Mouse (Mus musculus): Measurements from ENCODE around the gene Dot1l. TPM values are rescaled to one million over a fixed set of nuclear protein-coding genes. Genes with fewer than 3 reads are reported as not detected.

The Dot1l gene
- polyA plus RNA-seq, 1 experiment from 2014 or later, result 13.6 TPM

DNA sequence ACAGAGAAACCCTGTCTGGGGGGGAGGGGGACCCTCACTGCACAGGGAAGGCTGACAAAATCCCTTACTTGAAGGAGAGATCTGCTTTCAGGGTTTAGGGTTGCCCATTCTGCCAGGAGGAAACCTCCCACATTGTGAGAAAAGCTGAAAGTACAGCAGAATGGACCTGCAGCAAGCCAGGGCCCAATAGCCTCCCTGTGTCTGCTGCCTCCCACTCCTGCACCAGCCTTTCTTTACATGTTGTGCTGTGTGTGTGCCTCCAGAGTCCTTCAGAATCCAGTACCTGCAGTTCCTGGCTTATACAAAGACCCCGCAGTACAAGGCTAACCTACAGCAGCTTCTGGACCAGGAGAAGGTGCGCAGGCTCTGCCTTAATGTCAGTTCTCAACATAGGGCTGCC lies 29.3 kb downstream of the Dot1l start:
- no peak overlapping the region for H3K27ac ChIP-seq (ENCODE audit: low read depth, low read length)
- peaks cover 99% of the 10 kb centered on the region for H3K36me3 ChIP-seq (ENCODE audit: control insufficient read depth, insufficient read depth, low read length)
- DNase-seq (ENCODE audit: low spot score), result no peak
- H3K4me1 ChIP-seq (ENCODE audit: control insufficient read depth, insufficient read depth, low read length), result no peaks in the 10 kb centered on the region
- no peak overlapping the region for H3K9ac ChIP-seq (ENCODE audit: low read length)
- H3K9me3 ChIP-seq (replicated peaks; ENCODE audit: control insufficient read depth, low read length), result no peaks in the 10 kb centered on the region
- H3K27me3 ChIP-seq (replicated peaks; ENCODE audit: control insufficient read depth, insufficient read depth, low read length), result no peaks in the 10 kb centered on the region
- 95% methylated on average over 2 of the region's 2 CpGs for WGBS
- no peak overlapping the region for H3K4me3 ChIP-seq (ENCODE audit: low read depth, low read length)
- no peak for ATAC-seq
- no peak overlapping the region for H3K4me2 ChIP-seq (ENCODE audit: low read length)

DNA sequence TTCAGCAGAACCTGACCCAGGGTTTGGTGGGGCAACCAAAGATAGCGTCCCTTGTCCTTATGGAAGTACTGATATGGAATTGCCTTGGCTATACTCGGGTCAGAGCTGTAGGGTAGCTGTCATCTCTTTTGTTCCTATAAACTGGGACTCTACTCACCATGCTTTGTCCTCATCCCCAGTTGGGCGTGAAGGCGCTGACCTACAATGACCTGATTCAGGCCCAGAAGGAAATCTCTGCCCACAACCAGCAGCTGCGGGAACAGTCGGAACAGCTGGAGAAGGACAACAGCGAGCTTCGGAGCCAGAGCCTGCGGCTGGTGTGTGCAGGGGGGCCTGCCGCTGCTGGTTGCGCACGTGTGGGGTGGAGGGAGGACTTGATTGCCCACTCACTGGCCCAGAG lies 29.9 kb downstream of the Dot1l start:
- H3K4me2 ChIP-seq (ENCODE audit: low read length), result no peak overlapping the region
- DNase-seq (ENCODE audit: low spot score) (no peak), ATAC-seq (no peak)
- no peak overlapping the region for H3K27ac ChIP-seq (ENCODE audit: low read depth, low read length)
- no peaks in the 10 kb centered on the region for H3K27me3 ChIP-seq (replicated peaks; ENCODE audit: control insufficient read depth, insufficient read depth, low read length)
- H3K9ac ChIP-seq (ENCODE audit: low read length), result no peak overlapping the region
- H3K4me1 ChIP-seq (ENCODE audit: control insufficient read depth, insufficient read depth, low read length), result no peaks in the 10 kb centered on the region
- H3K4me3 ChIP-seq (ENCODE audit: low read depth, low read length), result no peak overlapping the region
- H3K36me3 ChIP-seq (ENCODE audit: control insufficient read depth, insufficient read depth, low read length), result peaks cover 98% of the 10 kb centered on the region
- WGBS, result 84% methylated on average over 12 of the region's 12 CpGs
- no peaks in the 10 kb centered on the region for H3K9me3 ChIP-seq (replicated peaks; ENCODE audit: control insufficient read depth, low read length)

DNA sequence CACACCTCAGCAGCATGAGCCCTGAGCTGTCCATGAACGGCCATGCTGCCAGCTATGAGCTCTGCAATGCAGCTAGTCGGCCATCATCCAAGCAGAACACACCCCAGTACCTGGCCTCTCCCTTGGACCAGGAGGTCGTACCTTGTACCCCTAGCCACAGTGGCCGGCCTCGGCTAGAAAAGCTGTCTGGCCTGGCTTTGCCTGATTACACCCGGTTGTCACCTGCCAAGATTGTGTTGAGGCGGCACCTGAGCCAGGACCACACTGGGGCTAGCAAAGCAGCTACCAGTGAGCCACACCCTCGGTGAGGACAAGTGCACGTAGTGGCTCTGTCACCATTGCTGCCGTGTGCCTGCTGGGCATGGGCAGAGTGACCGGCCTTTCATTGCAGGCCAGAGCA lies 31.0 kb downstream of the Dot1l start:
- Histone ChIP-seq H3K4me3 (ENCODE audit: low read depth, low read length) (no peak overlapping the region), H3K36me3 (ENCODE audit: control insufficient read depth, insufficient read depth, low read length) (peaks cover 99% of the 10 kb centered on the region), H3K4me1 (ENCODE audit: control insufficient read depth, insufficient read depth, low read length) (no peaks in the 10 kb centered on the region), H3K4me2 (ENCODE audit: low read length) (no peak overlapping the region), H3K9me3 (replicated peaks; ENCODE audit: control insufficient read depth, low read length) (no peaks in the 10 kb centered on the region), H3K27ac (ENCODE audit: low read depth, low read length) (no peak overlapping the region), H3K27me3 (replicated peaks; ENCODE audit: control insufficient read depth, insufficient read depth, low read length) (no peaks in the 10 kb centered on the region), H3K9ac (ENCODE audit: low read length) (no peak overlapping the region)
- 93% methylated on average over 11 of the region's 11 CpGs for WGBS
- ATAC-seq (no peak), DNase-seq (ENCODE audit: low spot score) (no peak)

DNA sequence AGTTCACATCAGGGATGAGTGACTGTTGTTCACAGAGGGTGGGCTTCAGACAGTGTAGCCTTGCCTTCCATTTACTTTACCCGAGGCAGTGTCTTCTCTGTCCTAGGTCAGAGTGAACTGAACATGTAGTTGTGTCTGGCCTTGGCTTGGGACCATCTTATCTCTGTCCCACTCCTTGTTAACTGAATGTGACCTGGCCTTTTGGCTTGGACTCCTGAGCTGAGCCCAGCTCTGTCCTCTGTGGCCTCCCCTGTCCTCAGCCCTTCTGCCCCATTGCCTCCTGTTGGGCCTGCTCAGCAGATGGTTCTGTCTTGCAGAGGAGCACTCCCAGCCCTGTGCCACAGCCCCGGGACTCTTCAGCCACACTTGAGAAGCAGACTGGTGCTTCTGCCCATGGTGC lies 32.5 kb downstream of the Dot1l start:
- peaks cover 99% of the 10 kb centered on the region for H3K36me3 ChIP-seq (ENCODE audit: control insufficient read depth, insufficient read depth, low read length)
- no peak for ATAC-seq

DNA sequence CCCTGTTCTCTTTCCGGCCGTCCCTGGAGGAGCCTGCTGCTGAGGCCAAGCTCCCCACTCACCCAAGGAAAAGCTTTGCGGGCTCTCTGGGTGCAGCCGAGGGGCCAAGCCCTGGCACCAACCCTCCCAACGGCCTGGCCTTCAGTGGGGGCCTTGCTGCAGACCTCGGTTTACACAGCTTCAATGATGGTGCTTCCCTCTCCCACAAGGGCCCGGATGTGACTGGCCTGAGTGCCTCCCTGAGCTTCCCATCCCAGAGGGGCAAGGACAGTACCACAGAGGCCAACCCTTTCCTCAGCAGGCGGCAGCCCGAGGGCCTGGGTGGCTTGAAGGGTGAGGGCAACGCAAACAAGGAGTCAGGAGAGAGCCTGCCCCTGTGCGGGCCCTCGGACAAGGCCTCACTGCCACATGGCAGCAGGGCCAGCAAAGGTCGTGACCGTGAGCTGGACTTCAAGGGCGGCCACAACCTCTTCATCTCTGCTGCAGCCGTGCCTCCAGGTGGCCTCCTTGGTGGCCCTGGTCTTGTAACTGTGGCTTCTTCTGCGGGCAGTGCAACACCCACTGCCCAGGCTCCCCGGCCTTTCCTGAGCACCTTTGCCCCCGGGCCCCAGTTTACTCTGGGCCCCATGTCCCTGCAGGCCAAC lies 35.9 kb downstream of the Dot1l start:
- WGBS, result 93% methylated on average over 19 of the region's 19 CpGs
- H3K27ac ChIP-seq (ENCODE audit: low read depth, low read length), result no peak overlapping the region
- ATAC-seq, result no peak

More for the DNA sequence above, 32.5 kb downstream of the Dot1l start:
- H3K4me2 ChIP-seq (ENCODE audit: low read length), result no peak overlapping the region
- no peak for DNase-seq (ENCODE audit: low spot score)
- WGBS, result 94% methylated on average over 2 of the region's 2 CpGs
- no peaks in the 10 kb centered on the region for H3K27me3 ChIP-seq (replicated peaks; ENCODE audit: control insufficient read depth, insufficient read depth, low read length)
- no peaks in the 10 kb centered on the region for H3K4me1 ChIP-seq (ENCODE audit: control insufficient read depth, insufficient read depth, low read length)
- H3K4me3 ChIP-seq (ENCODE audit: low read depth, low read length), result no peak overlapping the region
- no peak overlapping the region for H3K9ac ChIP-seq (ENCODE audit: low read length)
- no peak overlapping the region for H3K27ac ChIP-seq (ENCODE audit: low read depth, low read length)
- no peaks in the 10 kb centered on the region for H3K9me3 ChIP-seq (replicated peaks; ENCODE audit: control insufficient read depth, low read length)

DNA sequence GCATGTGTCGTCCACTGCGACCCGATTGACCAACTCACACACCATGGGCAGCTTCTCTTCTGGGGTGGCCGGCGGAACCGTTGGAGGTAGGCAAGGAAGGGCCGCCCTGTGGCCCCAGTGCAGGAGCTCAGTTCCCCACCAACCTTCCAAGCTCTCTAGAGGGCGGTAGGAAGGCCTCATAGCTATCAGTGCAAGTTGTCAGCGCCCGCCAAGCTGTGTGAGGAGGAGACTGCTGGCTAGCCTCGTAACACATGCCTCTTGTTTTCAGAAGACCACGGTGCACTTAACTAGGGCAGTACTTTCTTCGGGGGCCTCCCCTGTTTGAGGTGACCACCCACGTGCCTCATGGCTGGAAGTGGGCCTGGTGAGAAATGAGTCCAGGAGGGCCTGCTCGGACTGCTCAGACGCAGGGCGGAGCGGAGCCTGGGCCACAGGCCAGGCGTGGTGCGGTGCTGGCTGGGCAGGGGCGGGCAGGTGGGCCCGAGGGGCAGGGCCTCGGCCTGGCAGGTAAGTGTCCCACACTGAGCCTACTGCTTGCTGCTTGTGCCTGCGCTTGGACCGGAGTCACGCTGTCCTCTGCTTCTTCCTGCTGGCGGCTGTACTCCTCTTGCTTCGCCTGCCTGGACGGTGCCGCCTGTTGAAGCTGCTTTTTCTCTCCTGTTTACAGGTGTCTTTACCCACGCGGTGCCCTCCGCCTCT lies 36.6 kb downstream of the Dot1l start:
- H3K4me1 ChIP-seq (ENCODE audit: control insufficient read depth, insufficient read depth, low read length), result peaks cover 2% of the 10 kb centered on the region; the same call in 1 of the 2 replicates
- DNase-seq (ENCODE audit: low spot score) (no peak), ATAC-seq (no peak)
- no peak overlapping the region for H3K27ac ChIP-seq (ENCODE audit: low read depth, low read length)
- peaks cover 99% of the 10 kb centered on the region for H3K36me3 ChIP-seq (ENCODE audit: control insufficient read depth, insufficient read depth, low read length)
- no peak overlapping the region for H3K4me3 ChIP-seq (ENCODE audit: low read depth, low read length)
- no peaks in the 10 kb centered on the region for H3K9me3 ChIP-seq (replicated peaks; ENCODE audit: control insufficient read depth, low read length)
- no peak overlapping the region for H3K9ac ChIP-seq (ENCODE audit: low read length)
- 88% methylated on average over 33 of the region's 33 CpGs for WGBS
- no peak overlapping the region for H3K4me2 ChIP-seq (ENCODE audit: low read length)
- H3K27me3 ChIP-seq (replicated peaks; ENCODE audit: control insufficient read depth, insufficient read depth, low read length), result no peaks in the 10 kb centered on the region

More for the DNA sequence above, 35.9 kb downstream of the Dot1l start:
- Histone ChIP-seq H3K36me3 (ENCODE audit: control insufficient read depth, insufficient read depth, low read length) (peaks cover 99% of the 10 kb centered on the region), H3K9me3 (replicated peaks; ENCODE audit: control insufficient read depth, low read length) (no peaks in the 10 kb centered on the region), H3K9ac (ENCODE audit: low read length) (no peak overlapping the region), H3K4me3 (ENCODE audit: low read depth, low read length) (no peak overlapping the region), H3K4me1 (ENCODE audit: control insufficient read depth, insufficient read depth, low read length) (no peaks in the 10 kb centered on the region), H3K27me3 (replicated peaks; ENCODE audit: control insufficient read depth, insufficient read depth, low read length) (no peaks in the 10 kb centered on the region), H3K4me2 (ENCODE audit: low read length) (no peak overlapping the region)
- no peak for DNase-seq (ENCODE audit: low spot score)

DNA sequence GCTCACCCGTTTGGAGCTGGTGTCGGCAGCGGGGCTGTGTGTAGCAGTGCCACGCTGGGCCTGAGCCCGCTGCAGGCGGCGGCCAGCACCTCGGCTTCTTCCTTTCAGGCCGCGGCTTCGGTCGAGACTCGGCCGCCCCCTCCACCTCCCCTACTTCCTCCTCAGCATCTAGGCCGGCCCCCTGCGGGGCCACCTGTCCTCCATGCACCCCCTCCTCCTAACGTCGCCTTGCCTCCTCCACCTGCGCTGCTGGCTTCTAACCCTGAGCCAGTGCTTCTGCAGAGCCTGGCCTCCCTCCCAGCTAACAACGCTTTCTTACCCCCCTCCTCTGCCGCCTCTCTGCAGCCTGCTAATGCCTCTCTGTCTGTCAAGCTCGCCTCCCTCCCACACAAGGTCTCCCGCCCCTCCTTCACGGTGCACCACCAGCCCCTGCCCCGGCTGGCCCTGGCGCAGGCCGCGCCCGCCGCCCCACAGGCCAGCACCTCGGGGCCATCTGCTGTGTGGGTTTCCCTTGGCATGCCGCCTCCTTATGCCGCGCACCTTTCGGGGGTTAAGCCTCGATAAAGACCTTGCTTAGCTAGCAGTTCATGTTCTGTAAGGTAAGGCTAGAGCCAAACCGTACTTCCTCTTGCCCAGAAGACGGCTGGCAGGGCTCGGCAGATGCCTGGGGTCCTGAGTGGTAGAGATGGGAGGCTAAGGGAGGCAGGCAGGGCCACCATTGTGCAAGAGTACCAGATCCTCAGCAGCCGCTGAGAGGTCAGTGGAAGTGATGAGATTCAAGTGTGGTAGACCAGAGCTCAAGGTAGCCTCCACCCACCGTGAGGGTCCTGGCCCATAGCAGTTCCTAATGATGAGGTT lies 37.4 kb downstream of the Dot1l start:
- DNase-seq (ENCODE audit: low spot score), result no peak
- 69% methylated on average over 41 of the region's 41 CpGs for WGBS
- Histone ChIP-seq H3K36me3 (ENCODE audit: control insufficient read depth, insufficient read depth, low read length) (peaks cover 93% of the 10 kb centered on the region), H3K9ac (ENCODE audit: low read length) (no peak overlapping the region), H3K27ac (ENCODE audit: low read depth, low read length) (no peak overlapping the region), H3K9me3 (replicated peaks; ENCODE audit: control insufficient read depth, low read length) (no peaks in the 10 kb centered on the region), H3K4me2 (ENCODE audit: low read length) (no peak overlapping the region), H3K4me1 (ENCODE audit: control insufficient read depth, insufficient read depth, low read length) (peaks cover 9% of the 10 kb centered on the region; the same call in 1 of the 2 replicates), H3K4me3 (ENCODE audit: low read depth, low read length) (no peak overlapping the region), H3K27me3 (replicated peaks; ENCODE audit: control insufficient read depth, insufficient read depth, low read length) (no peaks in the 10 kb centered on the region)
- no peak for ATAC-seq

DNA sequence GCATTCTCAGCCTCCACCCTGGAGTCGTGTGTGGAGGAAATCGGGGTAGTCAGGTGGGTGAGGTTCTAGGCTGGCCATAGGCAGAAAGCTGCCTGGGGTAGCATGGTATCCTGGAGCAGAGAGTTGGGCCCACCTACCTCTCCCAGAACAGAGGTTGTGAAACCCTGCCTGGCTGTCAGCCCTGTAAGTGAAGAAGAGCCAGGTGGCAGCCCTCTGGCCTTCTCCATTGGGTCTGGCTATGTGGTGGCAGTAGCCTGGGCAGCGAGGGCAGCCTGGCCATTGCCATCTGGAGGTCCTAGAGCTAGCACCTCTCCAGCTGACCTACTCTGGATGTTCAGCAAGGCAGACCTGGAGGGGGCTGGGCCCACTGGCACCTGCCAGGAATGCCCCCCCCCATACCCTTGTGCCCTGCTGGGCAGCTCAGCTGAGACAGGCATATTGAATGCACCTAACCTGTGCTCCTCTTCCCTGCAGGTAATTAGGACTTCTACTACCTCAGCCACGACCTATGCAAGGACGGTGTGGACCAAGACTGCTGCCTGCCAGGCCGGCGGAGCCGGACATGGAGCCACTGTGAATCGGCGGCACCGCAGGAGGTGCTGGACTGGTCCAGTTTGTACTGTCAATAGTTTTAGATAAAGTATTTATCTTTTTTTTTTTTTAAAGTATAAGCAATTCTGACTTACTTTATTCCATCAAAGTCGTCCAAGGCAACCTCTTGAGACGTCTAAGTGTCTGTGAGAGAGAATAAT lies 38.2 kb downstream of the Dot1l start:
- no peaks in the 10 kb centered on the region for H3K27me3 ChIP-seq (replicated peaks; ENCODE audit: control insufficient read depth, insufficient read depth, low read length)
- no peak overlapping the region for H3K4me2 ChIP-seq (ENCODE audit: low read length)
- no peak overlapping the region for H3K4me3 ChIP-seq (ENCODE audit: low read depth, low read length)
- peaks cover 9% of the 10 kb centered on the region; the same call in 1 of the 2 replicates for H3K4me1 ChIP-seq (ENCODE audit: control insufficient read depth, insufficient read depth, low read length)
- no peak overlapping the region for H3K27ac ChIP-seq (ENCODE audit: low read depth, low read length)
- no peak for ATAC-seq
- no peak overlapping the region for H3K9ac ChIP-seq (ENCODE audit: low read length)
- 88% methylated on average over 13 of the region's 13 CpGs for WGBS
- H3K9me3 ChIP-seq (replicated peaks; ENCODE audit: control insufficient read depth, low read length), result no peaks in the 10 kb centered on the region
- DNase-seq (ENCODE audit: low spot score), result no peak
- H3K36me3 ChIP-seq (ENCODE audit: control insufficient read depth, insufficient read depth, low read length), result peaks cover 85% of the 10 kb centered on the region
